ENCODE assay signal across 8 mouse cellular contexts in the genomic region with DNA sequence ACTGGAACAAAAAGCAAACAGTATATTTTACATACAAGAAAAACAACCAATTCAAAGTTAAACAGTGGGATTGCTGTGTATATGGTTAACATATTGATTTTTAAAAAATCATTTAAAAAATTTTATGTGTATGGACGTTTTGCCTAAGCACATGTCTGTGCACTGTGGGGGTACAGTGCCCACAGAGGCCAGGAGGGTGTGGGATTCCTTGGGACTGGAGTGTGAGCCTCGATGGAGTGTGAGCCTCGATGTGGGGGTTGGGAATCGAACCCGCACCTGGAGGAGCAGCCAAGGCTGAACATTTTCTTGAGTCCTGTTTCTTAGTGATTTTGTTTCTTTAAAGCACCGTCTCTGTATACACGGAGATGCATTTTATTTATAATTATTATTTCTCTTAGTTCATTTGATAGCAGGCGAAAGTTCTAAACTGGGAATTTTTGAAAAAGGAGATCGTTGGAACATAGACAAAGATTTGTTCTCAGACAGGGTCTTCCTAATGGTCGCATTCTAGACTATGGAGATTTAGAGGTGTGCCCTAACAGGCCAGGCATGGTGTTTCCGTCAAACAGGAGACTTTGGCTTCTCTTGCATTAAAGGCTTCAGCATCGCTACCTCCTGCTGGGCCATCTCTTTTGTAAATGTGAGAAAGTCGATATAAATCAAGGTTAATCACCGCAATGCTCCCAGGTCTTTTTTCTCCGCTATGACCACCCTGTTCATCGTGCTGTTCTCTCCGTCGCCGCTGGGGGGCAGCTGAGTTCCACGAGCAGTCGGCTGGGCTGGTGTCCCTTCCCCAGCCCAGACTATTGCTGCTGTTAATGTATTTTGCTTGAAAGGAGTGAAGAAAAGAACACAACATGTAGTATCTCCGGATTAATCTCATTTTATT. TPM values are rescaled to one million over a fixed set of nuclear protein-coding genes. Genes with fewer than 3 reads are reported as not detected.
DNase-seq lines count a peak whose midpoint lies in the region; ATAC-seq and TF ChIP-seq lines count a peak whose summit lies in the region.

No protein-coding gene starts in this region.

- no peak overlapping the region for H3K9ac ChIP-seq in MEL (ENCODE audit: control insufficient read depth, low read depth, low read length, poor library complexity, severe bottlenecking)

- TF ChIP-seq EP300 in MEL (IDR thresholded peaks at IDR 0.05; ENCODE audit: low read depth in 1 of 2, low read length in 2 of 2): no peak

- no peaks in the 10 kb centered on the region for H3K36me3 ChIP-seq in MEL (ENCODE audit: control insufficient read depth in 1 of 2, insufficient read depth in 2 of 2, low read length in 2 of 2)

- no peak overlapping the region for H3K27ac ChIP-seq in MEL (ENCODE audit: control insufficient read depth, low read depth, low read length)

- peak; percentile 16 for DNase-seq in MEL (ENCODE audit: low read depth, low spot score)
- DNase-seq in cerebellum, adult 18-20 months: peak; percentile 67 to 79
- peak; percentile 61 for DNase-seq in forelimb bud, embryonic 11.5 days (ENCODE audit: low read depth, low spot score)
- DNase-seq in layer of hippocampus, adult 8-10 months (ENCODE audit: low spot score in 2 of 2): peak; percentile 17 to 74
- DNase-seq in lung, postnatal 4 days: peak; percentile 52 to 81
- peak; percentile 71 for DNase-seq in right cerebral cortex, adult 18-20 months
- DNase-seq in urinary bladder, postnatal 10 days (ENCODE audit: low spot score): peak; percentile 17

- no peak for TF ChIP-seq POLR2A in MEL (IDR thresholded peaks at IDR 0.05; ENCODE audit: control insufficient read depth in 1 of 2, insufficient read depth in 1 of 2, low read depth in 1 of 2, low read length in 2 of 2, poor library complexity in 1 of 2)

- no peak overlapping the region for H3K4me3 ChIP-seq in MEL (ENCODE audit: control insufficient read depth in 1 of 2, insufficient read depth in 1 of 2, low read depth in 2 of 2, low read length in 2 of 2)

- no peaks in the 10 kb centered on the region; the same call in 1 of the 2 replicates for H3K9me3 ChIP-seq in MEL (replicated peaks; ENCODE audit: insufficient read depth, low read length)

- no peaks in the 10 kb centered on the region for H3K27me3 ChIP-seq in MEL (ENCODE audit: control insufficient read depth in 1 of 2, insufficient read depth in 2 of 2, low read length in 2 of 2)

- H3K4me1 ChIP-seq in MEL (ENCODE audit: control insufficient read depth in 1 of 2, insufficient read depth in 2 of 2, low read length in 2 of 2): no peaks in the 10 kb centered on the region

- TF ChIP-seq CTCF in MEL (IDR thresholded peaks at IDR 0.05 in 2 of 3, conservative IDR thresholded peaks at IDR 0.05 in 1 of 3; ENCODE audit: control insufficient read depth in 1 of 3, insufficient read depth in 1 of 3, low read depth in 2 of 3, low read length in 3 of 3, poor library complexity in 1 of 3, severe bottlenecking in 1 of 3): peak; percentile 57 to 85 (median 57)

- no peaks in the 10 kb centered on the region for H3K79me2 ChIP-seq in MEL (ENCODE audit: control insufficient read depth, insufficient read depth, low read length, poor library complexity)

- ATAC-seq in hematopoietic stem cell, adult 5-6 weeks (replicated peaks in 1 of 2; ENCODE audit: insufficient read depth in 1 of 2, low FRiP score in 2 of 2, low TSS enrichment in 1 of 2, low read depth in 1 of 2, poor library complexity in 2 of 2, severe bottlenecking in 2 of 2): peak; percentile 55 to 78; a peak in 3 of 4 replicates

- peak; percentile 67 for TF ChIP-seq RAD21 in MEL (IDR thresholded peaks at IDR 0.05; ENCODE audit: low read depth, low read length)

TF ChIP-seq in MEL, 35 proteins besides CTCF, POLR2A, EP300 and RAD21:
- no peak for TF ChIP-seq TCF12 (IDR thresholded peaks at IDR 0.05; ENCODE audit: low read depth, low read length)
- TF ChIP-seq SMC3 (IDR thresholded peaks at IDR 0.05; ENCODE audit: low read depth, low read length): peak; percentile 46
TF ChIP-seq in MEL: peak in this region for 1.

RNA-seq across cellular contexts. Expression of a gene that starts 15.8 kb away (rescaled TPM):
- not detected in 2 replicates for total RNA-seq in MEL (2012; rRNA removed)
- not detected for polyA plus RNA-seq in MEL (2012; ENCODE audit: insufficient read depth in 1 of 2, insufficient read length in 2 of 2, low read depth in 1 of 2, low replicate concordance in 2 of 2, missing spikeins in 1 of 2)
- total RNA-seq in hematopoietic stem cell, adult 5-6 weeks (2017): not detected in 2 replicates
- 1 to 10 TPM; 3.6 to 4.7 (median 4.0) TPM for total RNA-seq in layer of hippocampus, adult 8-10 months (2022)

Comparison
In these comparisons a context has a peak if more than half of its experiments do, and no peak if none do; other contexts are left out.
1. DNase-seq: peak in every context shown above with its lines; median percentile 73 in cerebellum, adult 18-20 months; 71 in right cerebral cortex, adult 18-20 months; 66 in lung, postnatal 4 days; 61 in forelimb bud, embryonic 11.5 days; 46 in layer of hippocampus, adult 8-10 months; 17 in urinary bladder, postnatal 10 days; 16 in MEL.